Mouse (Mus musculus): ENCODE results near the gene 3110040M04Rik.
A peak's percentile ranks its signal among the peaks of the same experiment; 100 is the strongest.
"Not testable (repeated sequence)": the region's sequence is repeated elsewhere in the genome, so short reads cannot be mapped to it uniquely, and the experiment has no call there.

3110040M04Rik gene

GRCm38 (mm10) chr1:151203818-151204217, at the start of gene 3110040M04Rik:
Gene 3110040M04Rik, plus strand, starts transcription at chr1:151204121.
- not testable (repeated sequence) for DNase-seq

- peak in 1 of 2 experiments; percentile 55 for DNase-seq
Measured at GRCm38 (mm10) chr1:151154131-151154530, 49.8 kb upstream of the 3110040M04Rik start.

GRCm38 (mm10) chr1:151156129-151156528, 47.8 kb upstream of the 3110040M04Rik start:
- DNase-seq, result no peak

- DNase-seq, result no peak
Measured at GRCm38 (mm10) chr1:151156777-151157632, 46.9 kb upstream of the 3110040M04Rik start.

- peak; percentile 76 to 87 for DNase-seq
Measured at GRCm38 (mm10) chr1:151157963-151158856, 45.7 kb upstream of the 3110040M04Rik start.

- DNase-seq, result no peak
Measured at GRCm38 (mm10) chr1:151158857-151159510, 44.9 kb upstream of the 3110040M04Rik start.

- no peak for DNase-seq
Measured at GRCm38 (mm10) chr1:151166031-151166430, 37.9 kb upstream of the 3110040M04Rik start.

- DNase-seq, result peak in 1 of 2 experiments; percentile 66
Measured at GRCm38 (mm10) chr1:151167297-151168047, 36.4 kb upstream of the 3110040M04Rik start.

- no peak for DNase-seq
Measured at GRCm38 (mm10) chr1:151168637-151169036, 35.3 kb upstream of the 3110040M04Rik start.

GRCm38 (mm10) chr1:151171572-151172461, 32.1 kb upstream of the 3110040M04Rik start:
- peak; percentile 46 to 70 for DNase-seq

GRCm38 (mm10) chr1:151177030-151177936, 26.6 kb upstream of the 3110040M04Rik start:
- DNase-seq, result peak; percentile 50 to 79

- DNase-seq, result no peak
Measured at GRCm38 (mm10) chr1:151177937-151178271, 26.0 kb upstream of the 3110040M04Rik start.

GRCm38 (mm10) chr1:151178505-151179083, 25.3 kb upstream of the 3110040M04Rik start:
- DNase-seq, result no peak

- no peak for DNase-seq
Measured at GRCm38 (mm10) chr1:151180167-151180566, 23.8 kb upstream of the 3110040M04Rik start.

- DNase-seq, result not testable (repeated sequence)
Measured at GRCm38 (mm10) chr1:151182266-151182665, 21.7 kb upstream of the 3110040M04Rik start, which contains the start of gene Gm47985. Gene Gm47985, plus strand, starts transcription at chr1:151182537.

- DNase-seq, result not testable (repeated sequence)
Measured at GRCm38 (mm10) chr1:151186186-151186585, 17.7 kb upstream of the 3110040M04Rik start.

GRCm38 (mm10) chr1:151186879-151187424, 17.0 kb upstream of the 3110040M04Rik start:
- peak; percentile 23 to 46 for DNase-seq

- no peak for DNase-seq
Measured at GRCm38 (mm10) chr1:151188469-151188868, 15.5 kb upstream of the 3110040M04Rik start.

- not testable (repeated sequence) for DNase-seq
Measured at GRCm38 (mm10) chr1:151192075-151192474, 11.8 kb upstream of the 3110040M04Rik start, which contains the start of gene Gm8947. Gene Gm8947, plus strand, starts transcription at chr1:151192376.
